Mouse (Mus musculus) liver, adult (tissue): ENCODE results near the gene Lrrc4c.

ENCODE experiments used
- GATA4 ChIP-seq: IDR thresholded peaks from 2 replicates; pipeline ENCODE4 v1.6.1; 2014; ENCODE audit warnings: mild to moderate bottlenecking, low read length; ENCODE audit not compliant: insufficient replicate concordance

Lrrc4c gene

DNA sequence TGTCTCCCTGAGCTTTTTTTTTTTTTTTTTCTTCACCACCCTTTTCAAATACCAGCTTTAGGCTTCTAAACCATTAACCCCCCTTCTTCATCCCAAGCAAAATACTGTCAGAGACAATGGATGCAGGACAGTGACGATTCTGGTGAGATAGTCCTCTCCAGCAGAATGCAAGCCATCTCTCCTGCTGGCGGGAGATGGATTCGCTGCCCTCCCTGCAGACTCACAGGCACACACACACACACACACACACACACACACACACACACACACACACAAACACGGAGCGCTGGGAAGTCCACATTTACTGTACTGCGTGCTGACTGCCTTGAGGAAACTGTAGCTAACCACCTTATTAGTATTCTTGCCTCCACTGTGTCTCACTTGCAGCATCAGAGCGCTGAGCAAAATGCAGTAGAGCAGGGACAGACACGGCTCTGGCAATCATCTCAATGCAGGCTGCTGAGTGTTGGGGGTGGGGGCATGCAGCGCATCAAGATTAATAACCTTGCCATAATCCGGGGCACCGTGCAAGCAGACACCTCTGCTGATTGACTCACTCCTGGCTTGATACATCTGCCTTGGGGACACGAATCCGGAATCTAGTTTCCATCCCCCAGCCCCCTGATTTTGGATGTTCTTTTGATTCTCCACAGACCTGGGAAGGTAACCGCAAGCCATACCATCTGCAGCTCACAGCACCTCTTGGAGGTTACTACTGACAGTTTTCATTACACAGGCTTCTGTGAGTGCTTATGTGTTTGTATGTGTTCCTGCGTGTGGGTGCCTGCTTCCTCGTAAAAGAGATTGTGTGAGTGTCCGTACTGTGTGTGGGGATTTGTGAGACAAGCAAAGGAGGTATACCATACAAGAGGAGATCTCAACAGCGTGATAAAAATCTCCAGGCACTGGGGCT lies at the start of gene Lrrc4c:
Gene Lrrc4c, plus strand, starts transcription at position 783 of the 913 bp plus-strand sequence.
- no peak for TF ChIP-seq GATA4

DNA sequence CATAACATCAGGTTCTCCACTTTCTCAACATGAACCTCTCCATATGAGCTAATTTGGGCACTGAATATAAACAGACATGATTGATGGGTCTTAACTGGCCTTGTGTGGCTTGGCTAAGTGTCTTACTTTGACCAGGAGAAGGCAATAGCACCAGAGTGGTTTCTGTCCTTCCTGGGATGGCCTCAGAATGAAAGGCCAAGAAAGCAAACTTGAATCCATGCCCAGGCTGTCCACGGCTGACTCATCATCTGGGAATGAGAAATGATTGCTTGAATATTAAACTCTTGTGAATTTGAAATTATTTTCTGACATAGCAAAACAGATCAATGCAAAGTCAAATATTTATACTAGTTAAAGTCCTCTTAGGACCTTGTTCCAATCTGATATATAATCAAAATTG lies 42.9 kb upstream of the Lrrc4c start:
- no peak for TF ChIP-seq GATA4

DNA sequence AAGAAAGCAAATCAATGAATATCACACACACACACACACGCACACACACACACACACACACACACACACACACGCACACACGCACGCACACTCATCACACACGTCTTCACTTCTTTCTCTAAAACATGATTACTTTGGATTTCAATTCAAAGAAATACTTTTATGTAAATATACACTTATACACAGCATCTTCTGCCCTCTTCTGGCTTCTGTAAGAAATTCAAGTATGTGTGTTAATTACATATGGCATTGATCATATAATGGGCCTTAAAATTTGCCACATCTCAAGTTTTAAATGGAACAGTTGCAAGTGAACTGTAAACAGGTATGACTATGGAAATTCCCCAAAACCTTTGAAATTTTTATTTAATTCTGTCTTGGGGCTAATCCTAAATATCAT lies 35.0 kb upstream of the Lrrc4c start:
- no peak for TF ChIP-seq GATA4

DNA sequence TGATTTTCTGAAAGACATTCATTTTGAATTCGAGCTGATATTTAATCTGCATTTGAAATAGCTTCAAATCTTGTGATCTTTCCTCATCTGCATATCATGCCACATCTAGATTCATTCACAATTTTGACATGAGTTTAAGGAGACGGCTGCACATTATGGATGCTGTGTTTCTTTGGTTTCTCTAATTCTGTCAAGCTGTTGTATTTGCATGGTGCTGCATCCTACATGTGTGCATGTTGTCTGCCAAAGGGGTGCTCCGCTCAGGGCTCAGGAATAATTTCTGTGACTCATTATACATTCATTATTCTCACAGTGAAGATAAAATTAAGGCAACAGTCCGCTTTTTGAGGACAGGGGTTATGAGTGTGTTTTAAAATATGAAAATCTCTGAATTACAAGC lies 30.5 kb upstream of the Lrrc4c start:
- TF ChIP-seq GATA4: no peak

DNA sequence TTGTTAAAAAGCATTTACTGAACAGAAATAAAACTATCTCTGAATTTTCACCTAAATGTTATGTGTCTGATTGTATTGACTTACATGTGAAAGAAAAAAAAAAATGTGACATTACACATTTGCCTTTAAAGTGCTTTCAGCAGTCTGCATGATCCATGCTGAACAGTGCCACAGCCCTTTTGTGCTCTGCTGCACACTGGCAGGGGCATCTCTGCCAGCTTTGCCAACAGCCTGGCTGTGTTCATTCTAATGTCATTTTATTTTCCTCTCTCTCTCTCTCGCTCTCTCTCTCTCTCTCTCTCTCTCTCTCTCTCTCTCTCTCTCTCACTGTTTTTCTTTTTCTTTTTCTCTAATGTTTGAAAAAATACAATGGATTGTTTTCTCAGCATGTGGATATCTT lies 27.4 kb upstream of the Lrrc4c start:
- no peak for TF ChIP-seq GATA4

DNA sequence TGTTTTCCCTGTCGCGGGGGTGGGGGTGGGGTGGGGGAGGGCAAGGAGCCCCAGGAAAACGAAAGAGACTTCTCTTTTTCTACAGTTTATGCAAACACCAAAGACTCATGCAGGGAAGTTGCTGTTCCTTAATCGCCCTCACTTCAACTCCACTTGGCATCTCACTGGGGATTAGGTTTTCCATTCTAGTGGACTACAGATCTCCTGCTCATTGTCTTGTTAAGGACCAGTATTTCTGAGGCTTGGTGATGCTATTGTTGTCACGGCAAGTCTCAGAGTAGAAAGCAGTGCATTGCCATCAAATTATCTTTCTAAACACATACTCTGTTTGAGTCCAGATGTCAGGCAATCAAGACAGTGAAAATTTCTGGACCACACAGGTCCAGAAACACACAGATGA lies 2.9 kb upstream of the Lrrc4c start:
- TF ChIP-seq GATA4: no peak

DNA sequence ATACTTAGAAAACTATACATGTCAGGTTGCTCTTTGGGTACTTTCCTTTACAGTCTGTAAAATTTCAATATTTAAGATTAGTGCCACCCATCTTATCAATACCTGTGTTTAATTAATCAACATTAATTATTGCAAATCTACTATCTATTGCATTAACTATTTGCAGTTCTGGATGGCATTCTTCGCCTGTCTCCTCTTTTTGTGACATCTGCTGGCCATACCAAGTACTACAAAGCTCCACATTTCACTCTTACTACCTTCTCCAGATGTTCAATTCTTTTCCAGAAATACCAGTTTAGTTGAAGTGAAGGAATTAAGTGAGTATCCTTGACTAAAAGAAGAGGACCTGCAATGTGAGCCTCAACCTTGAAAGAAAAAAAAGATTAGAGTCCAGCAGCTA lies 1.4 kb upstream of the Lrrc4c start:
- TF ChIP-seq GATA4: no peak

DNA sequence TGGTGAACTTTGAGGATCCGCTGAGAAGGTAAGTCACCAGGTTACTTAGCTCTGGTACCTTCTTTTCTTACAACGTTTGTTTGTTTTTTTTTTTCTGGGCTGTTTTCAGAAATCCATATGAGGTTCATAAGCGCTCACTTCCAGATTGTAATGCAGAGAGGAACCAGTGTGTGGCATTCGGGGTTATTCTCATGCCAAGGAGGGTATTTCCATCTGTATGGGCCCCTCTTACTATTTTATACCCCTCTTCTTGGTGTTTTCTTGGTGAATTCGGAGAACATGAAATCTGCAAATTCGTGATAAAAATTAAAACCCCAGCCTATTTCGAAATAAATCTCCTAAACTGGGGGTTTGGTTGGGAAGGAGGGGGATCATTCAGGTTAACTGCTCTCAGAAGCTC lies 587 bp downstream of the Lrrc4c start:
- no peak for TF ChIP-seq GATA4

DNA sequence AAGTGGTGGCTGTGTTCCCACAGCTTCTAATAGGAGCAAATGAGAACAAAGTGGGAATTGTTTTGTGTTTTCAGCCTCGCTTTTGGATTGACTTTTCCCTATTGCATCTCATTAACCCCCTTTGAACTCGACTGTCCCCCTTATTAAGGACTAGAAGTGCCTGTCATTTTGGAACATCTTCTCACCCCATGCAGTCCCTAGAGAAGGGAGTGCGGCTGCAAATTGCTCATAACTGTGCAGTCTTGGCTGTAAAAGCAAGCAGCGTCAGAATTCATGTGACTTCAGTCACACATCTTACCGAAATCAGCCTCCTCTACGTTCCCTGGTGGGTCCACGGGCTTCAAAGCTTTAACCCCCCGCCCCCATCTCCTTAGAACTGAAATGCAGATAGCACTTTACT lies 1.2 kb downstream of the Lrrc4c start:
- TF ChIP-seq GATA4: no peak

DNA sequence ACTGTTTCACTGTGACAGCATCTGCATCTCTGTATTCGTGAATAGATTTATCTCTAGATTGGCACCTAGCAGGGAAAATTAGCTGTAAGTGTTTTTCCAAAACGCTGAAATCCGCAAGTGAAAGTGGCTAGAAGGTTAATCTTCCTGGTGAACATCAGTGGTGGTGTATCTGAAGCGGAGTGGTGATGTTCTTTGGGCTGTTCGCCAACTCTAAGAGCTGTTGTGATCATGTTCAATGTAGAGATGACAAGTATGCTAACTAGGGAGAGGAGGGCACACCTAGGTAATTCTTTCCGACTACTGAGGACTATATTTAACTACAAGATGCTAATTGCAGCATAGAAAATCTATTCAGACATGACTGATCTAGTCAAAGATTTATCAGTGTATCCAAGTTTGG lies 1.7 kb downstream of the Lrrc4c start:
- no peak for TF ChIP-seq GATA4

DNA sequence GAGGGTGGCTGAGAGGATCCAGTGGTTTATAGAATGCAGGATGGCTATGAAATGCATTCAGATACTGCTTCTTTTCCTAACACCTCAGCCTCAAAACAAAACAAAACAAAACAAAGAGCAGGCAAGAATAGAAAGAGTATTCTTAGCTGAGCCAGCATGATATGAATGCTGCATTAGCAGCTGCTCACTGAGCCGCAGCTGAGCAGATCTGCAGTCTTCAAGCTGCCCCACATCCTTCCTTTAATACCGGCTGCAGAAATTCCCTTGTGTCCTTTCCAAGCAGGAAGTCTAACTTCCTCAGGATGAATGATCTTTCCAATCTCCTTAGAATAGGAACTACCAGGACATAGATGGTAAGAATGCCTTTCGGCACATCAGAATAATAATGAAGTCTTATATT lies 16.7 kb downstream of the Lrrc4c start:
- TF ChIP-seq GATA4: 0 out of 2 replicates have a peak, but pooled peaks have one; percentile 25

DNA sequence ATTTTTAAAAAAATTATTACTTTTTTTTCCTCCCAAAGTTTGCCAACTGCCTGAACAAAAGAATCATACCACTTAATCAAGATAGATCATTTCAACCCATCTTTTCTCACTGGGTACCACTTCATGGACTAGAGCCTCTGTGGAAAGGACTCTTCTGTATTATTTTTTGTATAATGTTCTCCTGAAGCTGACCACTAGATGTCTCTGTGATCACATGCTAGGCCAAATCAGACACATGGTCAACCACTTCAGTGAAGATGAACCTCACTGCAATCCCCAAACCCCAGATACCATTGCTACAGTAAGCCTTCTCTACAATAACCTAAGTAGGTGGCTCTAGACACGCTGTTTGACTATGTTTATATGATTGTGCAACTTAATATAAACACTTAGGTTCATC lies 19.4 kb downstream of the Lrrc4c start:
- TF ChIP-seq GATA4: no peak

DNA sequence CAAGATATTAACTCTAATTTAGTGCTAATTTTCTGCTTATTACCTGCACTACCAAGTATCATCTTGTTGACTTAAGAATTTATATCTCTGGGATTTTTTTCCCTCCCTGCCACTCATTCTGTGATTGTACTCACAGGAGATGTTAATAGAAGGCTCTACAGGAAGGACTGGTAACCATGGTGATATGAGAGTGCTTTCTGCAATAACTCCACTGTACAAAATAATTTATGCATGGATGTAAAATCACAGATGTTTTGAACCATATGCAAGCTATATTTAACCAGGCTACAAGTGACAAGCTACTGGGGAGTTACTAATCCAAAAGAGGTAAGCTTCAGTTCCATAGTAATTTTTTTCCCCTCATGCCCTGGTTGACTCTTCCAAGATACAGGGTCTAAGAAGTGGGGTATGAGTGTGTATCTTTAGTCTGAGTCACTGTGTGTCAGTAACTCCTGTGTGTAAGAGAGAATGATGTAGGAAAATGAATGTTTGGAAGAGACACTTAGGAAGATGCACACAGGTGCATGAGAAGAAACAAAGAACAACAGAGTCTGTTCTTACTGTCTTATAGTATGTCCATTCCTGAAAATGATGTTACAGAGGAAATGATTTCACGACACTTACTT lies 83.3 kb downstream of the Lrrc4c start:
- TF ChIP-seq GATA4: no peak

DNA sequence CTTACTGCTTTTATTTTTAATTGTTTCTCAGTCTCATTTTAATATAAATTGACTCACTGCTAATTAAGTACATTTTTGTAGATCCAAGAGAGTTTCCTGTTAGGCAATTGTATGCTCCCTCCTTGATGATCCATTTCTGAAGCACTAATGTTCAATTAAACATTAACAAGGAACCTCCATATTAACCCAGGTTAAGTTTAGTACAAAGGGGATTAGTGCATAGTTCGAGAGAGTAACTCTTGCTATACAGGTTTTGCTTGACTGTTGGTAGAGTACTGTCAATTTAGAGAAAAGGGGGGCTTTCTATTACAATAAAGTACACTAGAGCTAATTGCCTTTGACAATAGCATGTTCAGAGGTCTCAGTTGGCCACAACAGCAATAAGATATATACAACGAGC lies 84.5 kb downstream of the Lrrc4c start:
- no peak for TF ChIP-seq GATA4

DNA sequence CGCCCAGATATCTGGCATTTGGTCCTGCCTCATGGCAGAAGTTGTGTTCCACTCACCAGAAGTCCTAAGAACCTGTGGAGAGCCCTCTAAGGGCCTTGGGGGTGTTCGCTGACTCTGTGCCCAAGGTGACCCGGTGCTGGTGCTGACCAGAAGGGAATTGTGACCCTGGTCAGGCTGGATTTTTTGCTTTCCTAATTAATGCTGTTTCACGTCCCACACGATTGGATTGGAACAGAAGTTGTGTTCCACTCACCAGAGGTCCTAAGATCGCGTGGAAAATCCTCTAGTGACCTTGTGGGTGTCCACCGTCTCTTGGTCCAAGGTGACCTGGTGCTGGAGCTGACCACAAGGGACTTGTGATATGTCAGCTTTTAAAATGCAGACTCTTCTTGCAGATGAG lies 88.9 kb downstream of the Lrrc4c start:
- no peak for TF ChIP-seq GATA4

DNA sequence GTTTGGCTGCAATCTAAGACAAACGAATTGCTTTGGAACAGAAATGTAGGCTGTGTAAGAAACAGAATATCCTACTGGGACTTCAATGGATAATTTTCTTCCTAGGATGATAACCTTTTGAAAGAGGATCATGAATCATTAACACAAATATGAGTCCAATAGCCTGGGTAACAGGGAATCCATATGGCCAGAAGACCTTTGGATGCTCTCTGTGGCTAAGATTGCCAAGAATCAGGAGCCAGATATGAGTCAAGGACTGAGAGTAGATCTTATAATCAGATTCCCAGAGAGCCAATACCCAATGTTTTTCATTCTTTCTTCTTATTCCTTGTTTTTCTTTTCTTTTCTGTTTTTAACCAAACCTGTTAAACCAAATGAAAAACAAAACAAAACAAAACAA lies 93.2 kb downstream of the Lrrc4c start:
- TF ChIP-seq GATA4: no peak
